Mouse (Mus musculus) small intestine, adult 2 months (tissue): Measurements from ENCODE around the gene Abcb1a. TPM values are rescaled to one million over a fixed set of nuclear protein-coding genes. Genes with fewer than 3 reads are reported as not detected.

Experiments
- H3K27ac ChIP-seq: fragments of 200-500 bp; 2 replicates; pipeline ENCODE4 v1.5.1; 2012; ENCODE audit warnings: low read depth, low read length, control low read depth, inconsistent platforms; ENCODE audit not compliant: insufficient read depth
- H3K27me3 ChIP-seq: fragments of 200-500 bp; 2 replicates; pipeline ENCODE4 v1.6.1; 2012; ENCODE audit warnings: mild to moderate bottlenecking, moderate library complexity, low read length, inconsistent platforms; ENCODE audit not compliant: control insufficient read depth, insufficient read depth
- H3K36me3 ChIP-seq: fragments of 200-500 bp; 2 replicates; pipeline ENCODE4 v1.6.1; 2012; ENCODE audit warnings: mild to moderate bottlenecking, low read length, control low read depth, inconsistent platforms; ENCODE audit not compliant: control insufficient read depth, insufficient read depth
- H3K4me1 ChIP-seq: fragments of 200-500 bp; 2 replicates; pipeline ENCODE4 v1.6.1; 2012; ENCODE audit warnings: low read length, inconsistent platforms, mixed read lengths; ENCODE audit not compliant: control insufficient read depth, insufficient read depth, insufficient read length
- H3K4me3 ChIP-seq: fragments of 200-500 bp; 2 replicates; pipeline ENCODE4 v1.5.1; 2012; ENCODE audit warnings: low read depth, mild to moderate bottlenecking, control low read depth, inconsistent platforms, low read length, moderate library complexity
- CTCF ChIP-seq: fragments of 200-500 bp; IDR thresholded peaks from 2 replicates; pipeline ENCODE4 v1.5.1; 2012; ENCODE audit warnings: low read depth, mild to moderate bottlenecking, control low read depth, inconsistent platforms, low read length, moderate library complexity, mixed read lengths; ENCODE audit not compliant: insufficient replicate concordance, insufficient read length; ENCODE audit errors: extremely low read depth
- POLR2A ChIP-seq: fragments of 200-500 bp; IDR thresholded peaks from 2 replicates; pipeline ENCODE4 v1.6.1; 2012; ENCODE audit warnings: low read depth, mild to moderate bottlenecking, control low read depth, inconsistent platforms, low read length, moderate library complexity
- WGBS: fragments of 180-500 bp; shearing (Covaris S2); methylation state at CpG from one replicate; pipeline ENCODE4 v1.1.7; 2018; 5-methylcytosine and 5-hydroxymethylcytosine counted together
- polyA plus RNA-seq: library from polyadenylated mRNA; depleted of rRNA; stranded (reverse); fragments of >200 nt; gene quantifications from 2 replicates; pipeline ENCODE4 v1.2.3, GENCODE M21; 2012; rRNA removed

The Abcb1a gene
- 9.2 and 28.5 TPM in 2 replicates for polyA plus RNA-seq

GRCm38 (mm10) chr5:8659911-8660737, at the start of gene Abcb1a:
Abcb1a (plus strand) TSS chr5:8660077.
- Histone ChIP-seq H3K4me1 (peaks cover 4% of the 10 kb centered on the region; the same call in 1 of the 2 replicates), H3K27ac (peak within 1 kb of the TSS; percentile 94), H3K27me3 (no peaks in the 10 kb centered on the region), H3K4me3 (peak within 1 kb of the TSS; percentile 72), H3K36me3 (peaks cover 3% of the 10 kb centered on the region)
- WGBS, result 1% methylated on average over 37 of the region's 37 CpGs
- no peak for TF ChIP-seq CTCF
- peak; percentile 81 for TF ChIP-seq POLR2A

- no peaks in the 10 kb centered on the region for H3K27me3 ChIP-seq
- peak overlapping the region; percentile 50 for H3K27ac ChIP-seq
- no peaks in the 10 kb centered on the region for H3K36me3 ChIP-seq
- under 1% methylated on average over 42 of the region's 49 CpGs for WGBS
- no peak for TF ChIP-seq CTCF
- TF ChIP-seq POLR2A, result no peak
- H3K4me1 ChIP-seq, result peaks cover 2% of the 10 kb centered on the region; the same call in 1 of the 2 replicates
- peak overlapping the region; percentile 99 for H3K4me3 ChIP-seq
These were observed 37.7 kb upstream of the Abcb1a start for GRCm38 (mm10) chr5:8622071-8622595.

GRCm38 (mm10) chr5:8622596-8623231, 37.2 kb upstream of the Abcb1a start, which contains the start of gene Rundc3b:
Rundc3b (minus strand) TSS chr5:8622952.
- Histone ChIP-seq H3K27ac (peak within 1 kb of the TSS; percentile 50), H3K36me3 (no peaks in the 10 kb centered on the region), H3K27me3 (no peaks in the 10 kb centered on the region), H3K4me3 (peak within 1 kb of the TSS; percentile 99), H3K4me1 (peaks cover 2% of the 10 kb centered on the region; the same call in 1 of the 2 replicates)
- TF ChIP-seq CTCF, result no peak
- no peak for TF ChIP-seq POLR2A
- WGBS, result 1% methylated on average over 72 of the region's 74 CpGs

- Histone ChIP-seq H3K27ac (no peak overlapping the region), H3K27me3 (no peaks in the 10 kb centered on the region), H3K36me3 (no peaks in the 10 kb centered on the region), H3K4me1 (no peaks in the 10 kb centered on the region), H3K4me3 (no peak overlapping the region)
- TF ChIP-seq POLR2A, result no peak
- no peak for TF ChIP-seq CTCF
- WGBS, result 47% methylated on average over 3 of the region's 3 CpGs
These were observed 27.0 kb upstream of the Abcb1a start for GRCm38 (mm10) chr5:8632901-8633300.

- Histone ChIP-seq H3K36me3 (no peaks in the 10 kb centered on the region), H3K4me3 (no peak overlapping the region), H3K27ac (no peak overlapping the region), H3K4me1 (no peaks in the 10 kb centered on the region), H3K27me3 (no peaks in the 10 kb centered on the region)
- TF ChIP-seq CTCF, result no peak
- TF ChIP-seq POLR2A, result no peak
These were observed 25.3 kb upstream of the Abcb1a start for GRCm38 (mm10) chr5:8634489-8634975.

GRCm38 (mm10) chr5:8648300-8648699, 11.6 kb upstream of the Abcb1a start:
- peaks cover 5% of the 10 kb centered on the region for H3K4me1 ChIP-seq
- no peak for TF ChIP-seq POLR2A
- TF ChIP-seq CTCF, result no peak
- H3K27ac ChIP-seq, result peak overlapping the region; percentile 80
- H3K36me3 ChIP-seq, result no peaks in the 10 kb centered on the region
- no peaks in the 10 kb centered on the region for H3K27me3 ChIP-seq
- WGBS, result 21% methylated on average over 4 of the region's 4 CpGs
- no peak overlapping the region for H3K4me3 ChIP-seq

GRCm38 (mm10) chr5:8648774-8649173, 11.1 kb upstream of the Abcb1a start:
- no peak overlapping the region for H3K4me3 ChIP-seq
- TF ChIP-seq CTCF (no peak), POLR2A (no peak)

More at GRCm38 (mm10) chr5:8648774-8649173, 11.1 kb upstream of the Abcb1a start:
- H3K27ac ChIP-seq, result peak overlapping the region; percentile 85; the same call in 1 of the 2 replicates
- H3K36me3 ChIP-seq, result no peaks in the 10 kb centered on the region
- H3K4me1 ChIP-seq, result peaks cover 5% of the 10 kb centered on the region
- no peaks in the 10 kb centered on the region for H3K27me3 ChIP-seq
